Mouse (Mus musculus): ENCODE results near the gene Pde7b.

Gene Pde7b

DNA sequence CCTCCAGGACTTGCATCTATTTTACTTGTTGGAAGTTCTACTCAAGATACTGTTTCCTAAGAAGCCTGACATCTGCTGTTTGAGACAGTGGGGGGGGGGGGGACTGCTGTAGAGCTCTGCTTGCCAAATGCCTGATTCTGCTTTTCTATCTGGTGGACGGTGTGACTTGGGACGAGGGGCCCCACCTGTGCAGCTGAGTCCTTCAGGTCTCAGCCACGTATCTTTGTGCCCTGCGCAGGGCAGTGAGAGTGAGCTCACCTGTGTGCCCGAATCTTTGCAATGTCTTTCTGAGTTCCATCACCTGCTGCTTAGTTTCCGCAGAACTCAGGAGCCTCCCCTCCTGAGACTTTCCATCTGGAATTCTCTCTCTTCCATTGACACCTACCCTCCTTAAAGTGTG lies 70.7 kb downstream of the Pde7b start:
- no peak for DNase-seq (ENCODE audit: low spot score in 2 of 2)

DNA sequence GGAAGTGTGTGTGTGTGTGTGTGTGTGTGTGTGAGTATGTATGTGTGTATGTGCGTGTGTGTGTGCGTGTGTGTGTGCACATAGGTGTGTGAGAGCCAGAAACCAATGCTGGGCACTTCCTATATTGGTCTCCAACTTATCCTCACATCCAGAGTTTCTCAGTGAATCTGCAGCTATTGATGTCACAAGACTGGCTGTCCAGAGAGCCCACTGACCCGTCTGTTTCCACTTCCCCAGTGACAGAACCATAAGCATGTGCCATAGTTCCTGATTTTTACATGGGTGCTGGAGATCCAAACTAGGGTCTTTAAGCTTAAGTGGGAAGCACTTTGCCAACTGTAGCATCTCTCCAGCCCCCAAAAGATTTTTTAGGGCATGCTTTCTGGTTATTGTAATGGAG lies 71.6 kb downstream of the Pde7b start:
- DNase-seq (ENCODE audit: low spot score in 2 of 2) = no peak

DNA sequence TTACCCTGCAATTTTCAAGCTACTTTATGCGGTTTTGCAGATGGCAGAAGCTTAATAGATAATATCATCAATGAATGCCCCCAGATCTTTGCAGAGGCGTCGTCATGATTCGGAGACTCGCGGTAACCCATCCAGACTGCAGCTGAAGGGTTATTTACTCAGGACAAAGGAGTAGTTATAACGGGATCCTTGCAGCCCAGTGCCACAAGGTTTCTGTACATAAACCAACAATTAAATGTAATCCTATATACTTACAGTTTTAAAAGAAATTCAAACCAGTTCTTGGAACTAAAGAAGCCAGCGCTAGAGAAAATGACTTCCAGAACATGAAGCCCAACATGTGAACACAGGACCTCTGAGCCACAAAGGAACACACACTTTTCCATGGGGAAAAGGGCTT lies 88.5 kb downstream of the Pde7b start:
- DNase-seq (ENCODE audit: low spot score in 2 of 2) = no peak

DNA sequence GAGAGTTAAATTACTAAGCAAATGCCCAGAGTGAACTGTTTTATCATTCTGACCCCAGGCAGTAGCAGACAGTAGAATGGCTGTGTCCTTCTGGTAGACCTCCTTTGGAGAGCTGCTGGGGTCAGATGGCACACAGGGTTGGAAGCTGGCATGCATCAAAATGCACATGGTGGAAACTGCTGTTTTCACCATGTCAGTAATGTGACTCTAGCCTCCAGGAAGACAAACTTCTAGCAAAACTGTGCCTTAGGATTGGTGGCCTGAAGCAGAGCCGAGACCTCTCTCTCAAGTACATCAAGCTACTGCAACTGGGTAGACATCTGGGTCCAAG lies 91.8 kb downstream of the Pde7b start:
- DNase-seq (ENCODE audit: low spot score in 2 of 2) = no peak

DNA sequence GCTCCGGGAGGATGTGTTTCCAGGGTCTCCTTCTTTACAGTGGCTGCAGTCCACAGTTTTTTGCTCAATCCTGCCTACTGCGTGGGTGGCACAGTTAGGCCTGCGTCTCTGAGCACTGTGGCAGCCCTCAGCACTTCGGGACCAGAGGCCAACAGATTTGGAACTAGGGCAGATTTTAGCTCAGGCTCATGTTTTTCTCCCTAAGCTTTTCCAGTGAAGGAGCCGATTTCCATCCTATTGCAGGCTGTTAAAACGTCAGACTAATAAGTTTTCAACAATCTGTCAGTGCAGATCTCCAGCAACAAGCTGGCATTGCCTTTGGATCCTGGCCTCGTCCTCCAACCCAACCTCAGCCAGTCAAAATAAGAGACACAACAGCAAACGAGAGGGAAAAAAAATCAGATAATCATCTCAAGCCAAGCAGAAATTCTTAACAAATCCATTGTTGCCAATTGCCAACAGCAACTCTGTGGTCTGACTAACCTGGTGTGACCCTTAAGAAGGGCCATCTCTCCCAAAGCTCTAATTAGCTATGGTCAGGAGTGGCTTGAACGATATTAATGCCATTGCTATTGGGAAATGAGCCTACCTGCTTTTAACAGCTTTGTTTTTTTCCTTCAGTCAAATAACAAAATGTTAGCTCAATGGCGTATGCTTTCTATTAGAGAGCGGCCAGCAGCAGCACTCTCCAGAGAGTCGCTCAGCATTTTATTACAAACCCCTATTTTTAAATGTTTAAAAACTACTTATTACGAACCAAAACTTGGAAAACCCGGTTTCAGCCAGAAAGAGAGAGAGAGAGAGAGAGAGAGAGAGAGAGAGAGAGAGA lies 92.4 kb downstream of the Pde7b start:
- no peak for DNase-seq (ENCODE audit: low spot score in 2 of 2)

DNA sequence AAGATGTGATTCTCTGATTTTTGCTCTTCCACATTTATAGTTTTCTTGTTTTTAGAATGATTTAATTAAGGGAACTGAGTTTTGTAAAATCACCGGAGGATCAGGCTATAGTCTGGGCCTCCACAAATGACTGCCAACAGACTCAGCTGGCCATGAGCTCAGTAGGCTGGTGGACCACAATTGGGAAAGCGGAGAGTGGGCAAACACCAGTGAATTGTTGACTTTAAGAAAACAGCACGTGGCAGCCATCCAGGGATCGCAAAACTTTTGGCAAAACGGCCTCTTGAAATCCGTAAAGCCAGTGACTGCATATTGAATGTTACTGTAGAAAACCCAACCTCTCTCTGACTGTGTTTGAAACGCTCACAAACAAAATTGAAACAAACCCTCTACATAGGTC lies 94.8 kb downstream of the Pde7b start:
- no peak for DNase-seq (ENCODE audit: low spot score in 2 of 2)

DNA sequence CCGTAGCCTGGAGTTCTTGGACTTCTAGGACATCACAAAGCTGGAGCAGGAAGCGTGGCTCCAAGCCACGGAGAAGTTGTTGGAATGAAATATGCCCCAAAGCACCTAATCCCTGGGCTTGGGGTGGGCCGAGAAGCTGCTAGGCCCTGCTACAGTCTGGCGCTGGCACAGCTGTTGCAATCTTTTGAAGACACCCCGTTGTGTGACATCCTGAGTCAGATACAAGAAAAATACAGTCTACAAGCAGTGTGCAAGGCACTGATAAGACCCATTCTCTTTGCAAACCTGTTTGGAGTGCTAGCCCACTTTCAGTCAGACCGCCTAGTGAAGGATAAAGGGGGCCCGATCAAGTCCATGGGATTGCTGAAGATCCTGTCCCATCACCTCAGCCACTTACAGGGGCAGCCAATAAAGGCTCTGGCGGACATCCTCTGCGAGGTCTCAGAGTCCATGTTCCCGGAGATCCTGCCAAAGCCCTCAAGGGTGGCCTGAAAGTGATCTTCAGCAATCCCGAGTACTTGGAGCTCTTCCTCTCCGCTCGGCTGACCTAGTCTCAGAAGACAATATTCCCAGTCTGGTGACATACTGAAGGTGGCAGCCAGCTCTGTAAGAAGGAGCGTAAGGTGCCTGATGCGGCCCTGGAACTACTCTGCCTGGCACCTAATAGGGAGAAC lies 99.0 kb downstream of the Pde7b start:
- DNase-seq (ENCODE audit: low spot score in 2 of 2) = no peak

DNA sequence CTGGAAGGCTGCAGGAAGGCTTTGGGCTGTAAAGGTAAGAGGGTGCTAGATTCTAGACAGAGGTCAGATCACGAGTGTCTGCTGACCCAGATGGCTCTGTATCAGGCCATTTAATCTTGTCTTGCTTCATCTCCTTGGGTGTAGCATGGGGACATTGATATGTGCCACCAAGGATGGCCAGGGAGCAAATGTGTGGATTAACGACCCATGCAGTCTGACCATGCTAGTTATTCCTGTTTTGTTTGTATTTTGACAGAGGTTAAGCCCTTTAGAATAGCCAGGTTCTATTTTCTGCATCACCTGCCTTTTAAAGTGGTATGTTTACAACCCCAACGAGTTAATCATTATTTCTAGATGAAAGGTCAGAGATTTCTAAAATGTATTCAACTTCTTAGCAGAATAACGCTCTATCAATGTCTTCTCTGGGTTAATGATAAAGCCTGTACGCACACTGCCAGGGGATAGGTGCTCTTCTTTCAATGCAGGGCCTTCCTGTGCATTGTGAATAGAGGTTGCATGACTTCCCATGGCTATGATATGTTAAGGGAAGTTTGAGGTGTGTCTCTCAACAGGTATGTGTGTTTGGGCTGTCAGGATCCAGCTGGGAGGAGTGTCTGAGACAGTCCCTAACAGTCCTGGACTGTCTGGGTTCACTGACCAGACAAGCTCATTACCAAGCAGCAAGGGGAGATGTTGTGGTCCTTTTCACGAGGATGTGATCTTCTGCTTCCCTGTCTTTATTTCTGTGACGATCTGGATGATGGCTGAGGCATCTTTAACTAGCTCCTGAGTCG lies 103.0 kb downstream of the Pde7b start:
- DNase-seq (ENCODE audit: low spot score in 2 of 2) = no peak

DNA sequence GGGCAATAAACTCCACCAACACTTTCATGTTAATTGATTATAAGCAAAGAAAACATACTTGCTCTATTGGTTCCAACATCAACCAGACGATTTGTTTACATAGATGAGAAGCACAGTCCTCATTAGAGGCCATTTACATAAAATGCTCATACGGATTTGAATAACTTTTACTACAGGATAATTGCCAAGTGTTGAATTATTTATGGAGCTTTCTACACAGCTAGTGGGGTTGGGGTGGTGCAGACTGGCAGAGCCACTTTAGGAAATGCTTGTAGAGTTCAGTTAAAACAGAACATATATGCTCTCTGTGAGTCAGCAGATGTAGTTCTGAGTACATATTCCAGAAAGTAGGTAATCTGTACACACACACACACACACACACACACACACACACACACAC lies 118.9 kb downstream of the Pde7b start:
- DNase-seq (ENCODE audit: low spot score in 2 of 2) = no peak

DNA sequence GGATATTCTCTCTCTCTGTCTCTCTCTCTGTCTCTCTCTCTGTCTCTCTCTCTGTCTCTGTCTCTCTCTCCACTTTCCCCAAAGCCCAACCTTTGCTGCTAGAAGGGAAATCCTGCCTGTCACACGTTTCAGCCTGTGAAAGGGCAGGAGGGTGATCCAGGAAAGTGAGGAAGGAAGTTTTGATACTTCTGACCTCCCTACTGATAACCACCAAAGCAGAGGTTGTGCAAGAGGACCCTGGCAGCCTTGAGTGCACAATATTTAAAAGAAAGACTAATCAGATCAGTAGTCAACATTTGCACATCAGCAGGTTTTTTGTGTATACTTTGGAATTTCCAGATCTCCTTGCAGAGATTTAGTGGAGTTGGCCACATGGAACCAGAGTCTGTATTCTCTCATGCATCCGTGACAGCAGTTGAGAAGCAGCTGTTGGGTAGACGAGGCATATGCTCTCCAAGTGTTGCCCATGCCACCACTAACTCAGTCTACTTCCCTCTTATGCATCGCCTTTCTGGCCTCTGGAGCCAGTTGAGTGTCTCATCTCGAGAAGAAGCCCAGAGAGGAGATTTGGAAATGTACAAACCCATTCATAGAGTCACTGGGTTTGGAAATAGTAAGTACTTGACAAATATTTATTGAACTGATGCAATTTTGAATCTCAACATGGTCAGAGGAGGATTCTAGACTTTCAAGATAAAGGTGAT lies 129.6 kb downstream of the Pde7b start:
- DNase-seq (ENCODE audit: low spot score in 2 of 2) = no peak

DNA sequence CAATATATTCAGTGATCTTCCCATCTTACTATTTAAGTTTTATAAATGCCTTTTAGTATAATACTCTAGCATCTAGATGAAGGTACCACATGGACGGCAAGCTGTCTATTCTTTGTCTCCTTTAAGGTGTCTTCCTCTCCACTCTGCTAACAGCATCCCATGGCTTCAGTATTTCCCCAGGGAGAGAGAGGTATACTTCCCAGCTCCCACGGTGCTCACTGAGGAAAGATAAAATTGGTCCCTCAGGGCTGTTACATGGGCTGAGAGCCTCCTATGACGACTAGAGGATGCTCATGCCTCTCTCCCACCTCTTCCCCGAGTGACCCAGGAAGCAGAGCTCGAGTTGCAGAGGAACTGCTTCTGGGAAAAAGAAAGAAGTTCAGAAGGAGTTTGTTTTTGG lies 130.9 kb downstream of the Pde7b start:
- DNase-seq (ENCODE audit: low spot score in 2 of 2) = no peak

DNA sequence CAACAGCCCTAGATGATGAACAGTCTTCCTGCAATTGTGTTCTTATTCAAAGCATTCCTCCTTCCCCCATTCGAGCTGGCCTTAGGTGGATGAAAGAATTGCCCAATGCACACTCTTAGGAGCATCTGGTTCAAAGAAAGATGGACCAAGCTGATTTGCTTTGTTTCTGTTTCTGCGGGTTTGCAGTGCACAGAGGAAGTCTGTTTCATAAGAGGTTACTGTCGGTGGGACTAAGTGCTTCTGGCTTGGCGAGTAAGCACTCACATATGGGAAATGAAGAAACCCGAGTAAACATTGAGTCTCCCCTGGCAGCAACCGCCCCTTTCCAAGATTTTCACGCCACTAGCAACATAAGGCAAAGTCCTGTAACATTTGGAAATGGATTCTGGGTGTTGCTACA lies 134.8 kb downstream of the Pde7b start:
- no peak for DNase-seq (ENCODE audit: low spot score in 2 of 2)

DNA sequence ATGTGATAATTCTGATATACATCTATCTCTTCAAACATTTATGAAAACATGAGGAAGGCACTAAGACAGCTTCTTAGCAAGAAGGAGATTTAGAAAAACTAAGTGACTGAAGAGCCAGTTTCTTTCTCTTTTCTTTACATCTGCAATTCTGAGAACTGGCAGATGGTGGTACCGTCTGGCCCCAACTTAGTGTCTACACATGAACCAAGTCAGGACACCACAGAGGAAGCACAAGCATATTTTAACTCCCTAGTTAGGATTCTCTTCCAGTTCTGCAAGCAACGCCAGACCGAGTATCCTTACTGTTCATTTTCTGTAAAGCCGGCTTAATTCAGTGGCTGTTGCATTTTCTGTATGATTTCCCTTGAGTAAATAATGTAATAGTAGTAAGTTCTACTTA lies 138.9 kb downstream of the Pde7b start:
- no peak for DNase-seq (ENCODE audit: low spot score in 2 of 2)

DNA sequence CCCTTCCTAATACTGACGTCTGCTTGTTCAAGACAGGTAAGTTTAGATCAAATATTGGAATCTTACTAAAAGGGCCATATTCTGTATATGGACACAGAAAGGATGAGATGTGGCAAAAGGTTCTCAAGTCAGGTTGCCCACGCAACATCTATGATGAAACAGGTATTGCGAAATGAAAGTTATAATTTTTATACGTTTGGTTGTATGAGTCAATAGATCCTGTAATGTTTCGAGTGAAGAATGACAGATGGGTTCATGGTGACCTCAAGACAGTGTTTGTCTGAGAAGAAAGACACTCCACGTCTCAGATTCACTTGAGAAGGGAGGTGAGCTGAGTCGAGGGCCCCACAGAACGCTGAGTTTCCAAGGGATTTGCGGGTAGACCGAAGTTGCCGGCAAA lies 149.9 kb downstream of the Pde7b start:
- DNase-seq (ENCODE audit: low spot score in 2 of 2) = no peak

DNA sequence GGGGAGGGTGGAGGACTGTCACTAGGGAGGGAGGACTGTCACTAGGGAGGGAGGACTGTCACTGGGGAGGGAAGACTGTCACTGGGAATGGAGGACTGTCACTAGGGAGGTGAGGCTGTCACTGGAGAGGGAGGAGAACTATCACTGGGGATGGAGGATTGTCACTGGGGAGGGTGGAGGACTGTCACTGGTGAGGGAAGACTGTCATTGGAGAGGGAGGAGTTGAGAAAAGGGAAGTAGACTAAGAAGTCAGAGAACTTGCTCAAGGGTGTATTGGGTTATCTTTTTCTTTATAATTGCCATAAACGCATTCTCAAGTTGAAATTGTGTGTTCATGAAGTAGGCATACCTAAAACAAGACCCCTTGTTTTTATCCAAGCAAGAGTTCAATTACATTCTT lies 150.5 kb downstream of the Pde7b start:
- DNase-seq (ENCODE audit: low spot score in 2 of 2) = no peak

DNA sequence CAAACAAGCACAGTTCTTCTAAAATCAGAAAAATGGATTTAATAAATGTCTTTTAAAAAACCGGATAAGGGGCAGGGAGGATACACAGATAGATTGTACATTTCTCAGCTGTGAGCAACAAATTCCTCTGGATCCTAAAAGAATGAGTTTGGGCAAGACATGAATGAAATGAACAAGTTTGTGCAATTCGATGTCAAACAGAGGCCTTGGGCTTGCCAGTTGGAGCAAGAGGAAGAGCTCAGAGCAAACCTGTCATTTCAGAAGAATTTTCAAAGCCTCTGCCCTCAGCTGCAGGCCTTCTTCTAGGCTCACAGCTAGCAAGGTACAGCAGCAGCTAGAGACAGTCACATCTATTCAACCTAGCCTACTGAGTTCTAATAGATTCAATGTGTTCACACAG lies 153.4 kb downstream of the Pde7b start:
- no peak for DNase-seq (ENCODE audit: low spot score in 2 of 2)

DNA sequence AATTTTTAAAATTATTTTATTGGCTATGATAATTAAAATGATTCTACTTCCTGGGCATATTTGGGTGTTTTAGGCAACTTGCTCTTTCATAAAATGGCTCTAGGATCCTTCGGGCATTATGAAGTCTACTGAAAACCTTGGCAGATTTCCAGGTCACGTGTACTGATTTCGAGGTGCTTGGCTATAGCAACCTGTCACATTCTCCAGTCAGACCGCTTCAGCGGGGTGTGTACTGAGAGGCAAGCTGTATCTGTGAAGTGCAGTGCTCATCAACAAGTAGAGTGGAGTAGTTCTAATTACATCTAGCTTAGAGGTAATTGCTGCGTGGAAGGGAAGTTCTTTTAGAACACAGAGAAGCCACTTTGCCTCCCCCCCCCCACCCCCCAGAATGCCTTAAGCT lies 156.2 kb downstream of the Pde7b start:
- no peak for DNase-seq (ENCODE audit: low spot score in 2 of 2)

DNA sequence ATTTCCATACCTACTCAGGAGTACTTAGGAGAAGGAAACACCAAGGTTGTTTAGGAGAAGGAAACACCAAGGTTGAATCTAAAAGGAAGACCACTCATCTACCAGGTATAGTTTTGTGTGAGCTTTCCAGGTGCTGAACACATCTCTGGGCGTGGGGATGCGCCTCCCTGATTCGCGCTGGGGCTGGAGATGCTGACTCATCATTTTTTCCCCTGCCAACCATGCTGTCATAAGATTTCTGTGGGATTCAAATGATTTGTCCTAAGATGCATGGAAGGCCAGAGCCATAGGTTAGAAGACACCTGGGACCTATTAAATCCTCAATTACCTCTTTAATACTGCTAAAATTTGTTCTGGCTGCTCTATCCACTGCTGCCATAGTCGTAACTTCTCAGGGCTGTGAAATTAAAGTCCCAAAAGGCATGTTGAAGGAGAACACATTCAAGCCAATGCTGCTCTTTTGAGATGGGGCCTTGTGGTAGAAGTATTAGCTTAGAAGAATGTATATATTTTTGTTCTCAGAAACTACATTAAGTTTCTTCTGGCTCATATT lies 157.1 kb downstream of the Pde7b start:
- DNase-seq (ENCODE audit: low spot score in 2 of 2) = no peak

DNA sequence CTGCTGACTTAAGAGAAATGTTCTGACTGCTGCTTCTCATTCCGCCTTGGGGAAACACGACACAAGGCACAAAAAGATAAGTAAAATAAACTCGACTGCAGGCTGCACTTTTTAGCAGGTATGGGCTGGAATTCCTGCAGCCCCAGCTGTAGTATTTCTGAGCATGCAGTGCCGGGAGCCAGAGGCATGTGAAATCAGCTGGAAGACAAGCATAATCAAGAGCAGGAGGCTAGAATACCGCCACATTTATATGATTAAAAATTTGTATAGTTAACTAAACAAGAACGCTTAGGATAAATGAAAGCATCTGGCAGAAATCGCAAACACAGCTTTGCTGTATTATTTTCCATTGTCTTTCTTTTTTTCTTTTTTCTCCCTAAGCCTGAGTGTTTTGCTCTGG lies 168.4 kb downstream of the Pde7b start:
- DNase-seq (ENCODE audit: low spot score in 2 of 2) = no peak

DNA sequence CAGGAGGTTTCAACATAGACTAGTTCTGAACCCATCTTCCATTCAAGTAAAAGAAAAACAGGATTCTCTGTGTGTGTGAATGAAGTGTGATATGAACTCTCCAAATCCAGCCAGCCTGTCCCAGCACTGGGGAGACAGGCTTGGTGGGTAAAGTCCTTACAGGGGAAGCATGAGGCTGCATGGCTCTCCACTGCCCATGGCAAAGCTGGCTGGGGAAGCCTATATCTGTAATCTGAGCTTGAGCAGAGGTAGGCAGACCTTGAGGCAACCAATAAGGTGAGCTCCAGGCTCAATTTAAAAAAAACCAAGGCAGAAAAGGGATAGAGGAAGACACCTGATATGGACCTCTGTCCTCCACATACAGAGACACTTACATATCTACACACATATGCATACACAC lies 173.5 kb downstream of the Pde7b start:
- no peak for DNase-seq (ENCODE audit: low spot score in 2 of 2)

DNA sequence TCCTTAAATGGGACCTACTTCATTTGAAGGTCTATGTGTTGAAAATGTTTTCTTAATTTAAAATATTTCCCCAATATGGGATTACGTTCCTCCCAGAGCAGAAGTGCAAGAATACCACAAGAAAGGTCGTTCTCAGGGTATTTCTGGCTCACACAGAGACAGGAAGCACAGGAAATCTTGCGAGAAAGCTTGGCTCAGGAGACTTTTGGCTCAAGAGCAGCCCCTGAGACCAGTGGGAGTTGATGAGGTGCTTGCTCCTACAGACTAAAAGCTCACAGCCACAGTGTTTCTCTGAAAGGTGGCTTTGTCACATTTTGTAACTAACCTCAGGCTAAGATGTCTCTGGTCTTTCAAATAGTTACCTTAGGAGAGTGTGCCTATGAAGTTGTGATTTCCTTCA lies 174.1 kb downstream of the Pde7b start:
- no peak for DNase-seq (ENCODE audit: low spot score in 2 of 2)

DNA sequence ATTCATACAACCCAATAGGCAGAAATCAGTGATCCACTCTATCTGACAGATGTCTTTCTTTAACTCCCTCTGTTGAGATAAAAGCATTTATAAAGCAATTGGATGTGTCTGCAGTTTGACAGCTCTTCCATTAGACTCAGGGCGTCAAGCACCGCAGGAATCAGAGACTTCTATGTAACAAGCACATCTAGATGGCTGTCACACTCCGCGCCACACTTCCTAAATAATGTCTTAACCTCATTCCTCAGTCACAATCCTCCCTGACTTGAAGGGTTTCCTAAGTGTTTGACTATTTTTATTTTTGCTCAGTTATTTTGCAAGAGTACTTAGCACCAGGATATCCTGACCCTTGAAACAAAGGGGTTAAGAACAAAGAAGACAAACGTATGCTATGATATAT lies 174.7 kb downstream of the Pde7b start:
- DNase-seq (ENCODE audit: low spot score in 2 of 2) = no peak
